Mouse (Mus musculus) G1E (cell line): ENCODE data around the gene Gm27021.

Source experiments
- CTCF ChIP-seq: IDR thresholded peaks from 2 replicates; pipeline ENCODE4 v1.5.1; 2012; ENCODE audit warnings: low read depth, low read length, inconsistent platforms, mixed read lengths
- GATA1 ChIP-seq: IDR thresholded peaks from 2 replicates; pipeline ENCODE4 v1.6.1; 2012; ENCODE audit warnings: borderline replicate concordance, low read length, inconsistent platforms, mixed read lengths

GRCm38 (mm10) chr8:120697979-120698272, 30.0 kb upstream of the Gm27021 start:
- TF ChIP-seq CTCF (no peak; the same call in 1 of the 2 replicates), GATA1 (no peak)
